Mouse (Mus musculus): Measurements from ENCODE around the gene Ell3.

GRCm38 (mm10) chr2:121442259-121443067, 1.6 kb downstream of the Ell3 start:
- no peak for TF ChIP-seq POLR2A (IDR thresholded peaks at IDR 0.05; ENCODE audit: low read depth, low read length)
- TF ChIP-seq CTCF (conservative IDR thresholded peaks at IDR 0.05; ENCODE audit: insufficient read depth, insufficient read length, low read depth, low read length) = no peak

Measured in kidney, adult 2 months (tissue).